Mouse (Mus musculus): ENCODE results near the gene Artn.
A peak's percentile ranks its signal among the peaks of the same experiment; 100 is the strongest.

Gene Artn

GRCm38 (mm10) chr4:117918762-117919161 is 10.8 kb downstream of the Artn start:
- DNase-seq (ENCODE audit: low read depth, low spot score): no peak

GRCm38 (mm10) chr4:117918261-117918660 is 11.3 kb downstream of the Artn start:
- DNase-seq (ENCODE audit: low read depth, low spot score): no peak

- no peak for DNase-seq (ENCODE audit: low read depth, low spot score)
Observed at GRCm38 (mm10) chr4:117917847-117918246, 11.7 kb downstream of the Artn start.

GRCm38 (mm10) chr4:117917402-117917801 is 12.2 kb downstream of the Artn start:
- no peak for DNase-seq (ENCODE audit: low read depth, low spot score)

GRCm38 (mm10) chr4:117916386-117916785 is 13.2 kb downstream of the Artn start:
- DNase-seq (ENCODE audit: low read depth, low spot score): no peak

- DNase-seq (ENCODE audit: low read depth, low spot score): no peak
Observed at GRCm38 (mm10) chr4:117915489-117916105, 14.0 kb downstream of the Artn start.

GRCm38 (mm10) chr4:117914591-117915442 is 14.7 kb downstream of the Artn start, which contains the start of gene Ipo13:
TSS of gene Ipo13 (minus strand) at chr4:117914999.
- DNase-seq (ENCODE audit: low read depth, low spot score): peak; percentile 87

- DNase-seq (ENCODE audit: low read depth, low spot score): no peak
Observed at GRCm38 (mm10) chr4:117914031-117914430, 15.5 kb downstream of the Artn start.

- no peak for DNase-seq (ENCODE audit: low read depth, low spot score)
Observed at GRCm38 (mm10) chr4:117913421-117913820, 16.1 kb downstream of the Artn start.

- DNase-seq (ENCODE audit: low read depth, low spot score): no peak
Observed at GRCm38 (mm10) chr4:117912685-117913273, 16.8 kb downstream of the Artn start.

- no peak for DNase-seq (ENCODE audit: low read depth, low spot score)
Observed at GRCm38 (mm10) chr4:117912131-117912561, 17.4 kb downstream of the Artn start.

- no peak for DNase-seq (ENCODE audit: low read depth, low spot score)
Observed at GRCm38 (mm10) chr4:117908834-117909453, 20.6 kb downstream of the Artn start.

- no peak for DNase-seq (ENCODE audit: low read depth, low spot score)
Observed at GRCm38 (mm10) chr4:117906196-117906595, 23.4 kb downstream of the Artn start.

- no peak for DNase-seq (ENCODE audit: low read depth, low spot score)
Observed at GRCm38 (mm10) chr4:117904761-117905160, 24.8 kb downstream of the Artn start.

GRCm38 (mm10) chr4:117904094-117904493 is 25.5 kb downstream of the Artn start:
- no peak for DNase-seq (ENCODE audit: low read depth, low spot score)

- DNase-seq (ENCODE audit: low read depth, low spot score): no peak
Observed at GRCm38 (mm10) chr4:117898111-117898510, 31.5 kb downstream of the Artn start.

GRCm38 (mm10) chr4:117896031-117896430 is 33.5 kb downstream of the Artn start:
- no peak for DNase-seq (ENCODE audit: low read depth, low spot score)

GRCm38 (mm10) chr4:117895339-117895738 is 34.2 kb downstream of the Artn start:
- no peak for DNase-seq (ENCODE audit: low read depth, low spot score)

- no peak for DNase-seq (ENCODE audit: low read depth, low spot score)
Observed at GRCm38 (mm10) chr4:117894601-117895000, 35.0 kb downstream of the Artn start.

GRCm38 (mm10) chr4:117893376-117893775 is 36.2 kb downstream of the Artn start:
- DNase-seq (ENCODE audit: low read depth, low spot score): no peak

- DNase-seq (ENCODE audit: low read depth, low spot score): peak; percentile 86
Observed at GRCm38 (mm10) chr4:117891738-117892161, 37.8 kb downstream of the Artn start, which contains the start of gene Dph2. TSS of gene Dph2 (minus strand) at chr4:117892032.

GRCm38 (mm10) chr4:117890750-117891149 is 38.8 kb downstream of the Artn start:
- no peak for DNase-seq (ENCODE audit: low read depth, low spot score)
